Comparison of ENCODE assay signal across 24 mouse cellular contexts in genomic region chr7:35497516-35497915, GRCm38 (mm10). TPM values are rescaled to one million over a fixed set of nuclear protein-coding genes. Genes with fewer than 3 reads are reported as not detected.
DNase-seq lines count a peak whose midpoint lies in the region.
"Had no signal": no experiment of that assay in that cellular context is flagged by ENCODE, and none has a peak within 500 bp of the region (broad histone marks: within the 10 kb centered on the region; RNA-seq: fewer than 3 reads in every experiment).

No protein-coding gene starts in this region.

- DNase-seq in frontal cortex, postnatal 36 days (ENCODE audit: low spot score in 2 of 2), result peak; percentile 2 to 31
- DNase-seq in frontal cortex, postnatal 14 days (ENCODE audit: low spot score in 2 of 2), result no peak
- DNase-seq in layer of hippocampus, adult 9-11 months, result peak; percentile 25
- no peak for DNase-seq in layer of hippocampus, postnatal 25 days (ENCODE audit: extremely low spot score in 1 of 2, low spot score in 1 of 2)
- peak; percentile 26 to 43 for DNase-seq in right cerebral cortex, postnatal 10 days (ENCODE audit: low spot score in 2 of 2)
- no peak for DNase-seq in right cerebral cortex, postnatal 4 days
- DNase-seq in spleen, postnatal 14 days (ENCODE audit: low spot score in 2 of 2), result no peak
- DNase-seq: adrenal gland, postnatal 25 days; cerebellum, adult 8-10 months; cerebellum, postnatal 25 days; gastrocnemius, adult 2 months; heart, adult 2 months; heart, postnatal 4 days; kidney, adult 9 months; kidney, postnatal 10 days; lung, postnatal 36 days; spleen, adult 18-20 months; thymus, adult 2 months; thymus, postnatal 36 days had no signal

RNA-seq across cellular contexts. Expression of gene Tdrd12, which starts 40.0 kb away (rescaled TPM):
- total RNA-seq in layer of hippocampus, postnatal 25 days (2021), result under 1 TPM; 0.39 to 0.89 TPM
- total RNA-seq: gastrocnemius, adult 2 months; gastrocnemius, postnatal 4 days; liver, adult 2 months; megakaryocyte, adult 5-6 weeks had no signal

RNA-seq across cellular contexts. Expression of gene Slc7a9, which starts 48.9 kb away (rescaled TPM):
- total RNA-seq in layer of hippocampus, postnatal 25 days (2021), result not detected
- total RNA-seq: adrenal gland, adult 18-20 months; adrenal gland, postnatal 25 days; gastrocnemius, adult 2 months; gastrocnemius, postnatal 4 days; heart, adult 2 months; heart, postnatal 4 days; left cerebral cortex, postnatal 10 days; liver, adult 2 months; megakaryocyte, adult 5-6 weeks had no signal

RNA-seq across cellular contexts. Expression of gene Nudt19, which starts 58.6 kb away (rescaled TPM):
- total RNA-seq in layer of hippocampus, postnatal 25 days (2021), result 10 to 100 TPM; 65.8 to 73.0 TPM

Comparison
In these comparisons a context has a peak if more than half of its experiments do, and no peak if none do; other contexts are left out.
1. DNase-seq: peak in frontal cortex, postnatal 36 days (2 of 2), layer of hippocampus, adult 9-11 months (single experiment) and right cerebral cortex, postnatal 10 days (2 of 2); none in frontal cortex, postnatal 14 days (0 of 2), layer of hippocampus, postnatal 25 days (0 of 2), right cerebral cortex, postnatal 4 days (single experiment) and spleen, postnatal 14 days (0 of 2).